Mouse (Mus musculus): ENCODE measurements around the gene Dcaf11. TPM values are rescaled to one million over a fixed set of nuclear protein-coding genes. Genes with fewer than 3 reads are reported as not detected.

Dcaf11 gene
- polyA plus RNA-seq, 1 experiment from 2014 or later: 66.5 TPM

GRCm38 (mm10) chr14:55557003-55557402, 2.8 kb upstream of the Dcaf11 start:
- Histone ChIP-seq H3K9ac (no peak overlapping the region), H3K27ac (no peak overlapping the region), H3K27me3 (no peaks in the 10 kb centered on the region), H3K4me3 (no peak overlapping the region), H3K4me2 (no peak overlapping the region), H3K4me1 (peaks cover 15% of the 10 kb centered on the region), H3K9me3 (no peaks in the 10 kb centered on the region), H3K36me3 (no peaks in the 10 kb centered on the region)
- no peak for ATAC-seq (ENCODE audit: insufficient number of reproducible peaks, insufficient read depth, low FRiP score, low TSS enrichment, low read depth)
- WGBS: 31% methylated on average over 5 of the region's 5 CpGs

- WGBS: 91% methylated on average over 3 of the region's 3 CpGs
Measured at GRCm38 (mm10) chr14:55557587-55557986, 2.2 kb upstream of the Dcaf11 start.

DNA sequence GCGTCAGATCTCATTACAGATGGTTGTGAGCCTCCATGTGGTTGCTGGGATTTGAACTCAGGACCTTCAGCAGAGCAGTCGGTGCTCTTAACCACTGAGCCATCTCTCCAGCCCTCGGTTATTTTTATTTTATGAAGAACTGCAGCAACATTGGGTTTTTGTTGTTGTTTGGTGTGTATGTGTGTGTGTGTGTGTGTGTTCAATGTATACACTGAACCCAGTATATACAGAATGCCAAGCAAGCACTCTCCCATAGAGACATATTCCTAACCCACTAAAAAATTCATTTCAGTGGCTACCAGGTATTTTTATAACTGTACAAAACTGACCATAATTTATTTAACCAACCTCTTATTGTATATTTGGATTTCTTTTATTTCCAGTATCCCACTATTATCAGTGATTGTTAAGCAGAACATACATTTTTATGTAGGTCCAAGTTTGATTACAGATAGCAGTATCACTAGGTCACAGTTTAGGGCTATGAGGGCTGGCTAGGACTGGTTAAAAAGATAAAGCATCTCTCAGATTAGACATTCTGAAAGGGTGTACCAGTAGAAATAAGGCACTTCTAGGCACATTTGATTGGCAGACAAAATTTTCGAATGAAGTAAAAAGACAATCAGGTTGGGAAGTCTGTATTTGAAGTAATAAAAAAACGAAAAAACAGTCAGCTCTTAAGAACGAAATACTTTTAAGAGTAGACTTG, 912 bp upstream of the Dcaf11 start:
- H3K36me3 ChIP-seq: peaks cover 7% of the 10 kb centered on the region
- 52% methylated on average over 6 of the region's 6 CpGs for WGBS
- H3K9me3 ChIP-seq: no peaks in the 10 kb centered on the region
- peak overlapping the region; percentile 70 for H3K4me3 ChIP-seq
- no peak for ATAC-seq (ENCODE audit: insufficient number of reproducible peaks, insufficient read depth, low FRiP score, low TSS enrichment, low read depth)
- no peak overlapping the region for H3K9ac ChIP-seq
- H3K27me3 ChIP-seq: no peaks in the 10 kb centered on the region
- H3K4me2 ChIP-seq: peak overlapping the region; percentile 80
- peaks cover 18% of the 10 kb centered on the region for H3K4me1 ChIP-seq
- no peak overlapping the region for H3K27ac ChIP-seq

More at GRCm38 (mm10) chr14:55557587-55557986, 2.2 kb upstream of the Dcaf11 start:
- Histone ChIP-seq H3K27ac (no peak overlapping the region), H3K9ac (no peak overlapping the region), H3K4me1 (peaks cover 18% of the 10 kb centered on the region), H3K36me3 (no peaks in the 10 kb centered on the region), H3K4me3 (no peak overlapping the region), H3K27me3 (no peaks in the 10 kb centered on the region), H3K9me3 (no peaks in the 10 kb centered on the region), H3K4me2 (no peak overlapping the region)
- no peak for ATAC-seq (ENCODE audit: insufficient number of reproducible peaks, insufficient read depth, low FRiP score, low TSS enrichment, low read depth)

DNA sequence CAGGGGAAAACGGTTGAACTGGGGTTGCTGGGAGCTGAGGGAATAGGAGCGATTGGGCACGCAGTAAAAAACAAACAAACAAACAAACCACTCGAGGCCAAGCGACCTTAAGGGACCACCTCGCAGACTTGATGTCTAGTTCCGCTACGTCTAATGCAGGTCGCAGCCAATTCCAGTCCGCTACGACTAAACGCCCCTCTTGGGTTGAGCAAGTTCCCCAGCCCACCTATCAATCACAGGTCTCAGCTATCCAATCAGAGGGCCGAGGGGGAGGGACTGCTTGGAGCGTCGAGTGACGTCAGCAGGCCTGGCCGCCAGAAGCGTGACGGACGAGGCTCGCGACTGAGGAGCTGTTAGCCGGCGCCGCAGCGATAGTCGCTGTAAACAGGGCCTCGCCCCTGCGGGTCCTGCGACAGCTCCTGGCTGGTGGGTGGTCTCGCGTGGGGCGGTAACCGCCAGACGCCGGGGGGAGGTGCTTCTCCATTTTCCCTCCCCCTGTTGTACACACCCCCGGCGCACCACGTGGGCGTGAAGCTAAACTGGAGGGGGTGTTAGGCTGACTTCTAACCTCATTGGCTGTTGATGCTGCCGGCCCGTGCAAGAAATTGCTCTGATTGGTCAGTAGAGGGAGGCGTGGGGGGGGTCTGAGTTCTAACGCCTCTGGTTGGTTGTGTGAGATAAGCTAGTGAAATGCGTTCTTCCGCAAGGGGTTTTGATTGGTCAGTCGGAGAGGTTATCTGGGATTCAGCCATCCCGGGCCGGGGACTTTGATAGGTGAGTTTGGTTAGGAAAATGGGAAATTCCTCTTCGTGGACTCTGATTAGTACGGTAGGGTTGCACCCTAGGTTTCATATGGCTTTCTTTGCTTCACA, 632 bp downstream of the Dcaf11 start, which contains the start of gene A730061H03Rik:
A730061H03Rik (minus strand) TSS at position 205 of the 872 bp plus-strand sequence.
- peaks cover 22% of the 10 kb centered on the region for H3K36me3 ChIP-seq
- peaks cover 18% of the 10 kb centered on the region for H3K4me1 ChIP-seq
- under 1% methylated on average over 51 of the region's 51 CpGs for WGBS
- peak within 1 kb of the TSS; percentile 97 for H3K27ac ChIP-seq
- peak within 1 kb of the TSS; percentile 70 for H3K4me3 ChIP-seq
- peak within 1 kb of the TSS; percentile 80 for H3K4me2 ChIP-seq
- peak; percentile 95 for ATAC-seq (ENCODE audit: insufficient number of reproducible peaks, insufficient read depth, low FRiP score, low TSS enrichment, low read depth)
- peak within 1 kb of the TSS; percentile 88 for H3K9ac ChIP-seq
- no peaks in the 10 kb centered on the region for H3K9me3 ChIP-seq
- no peaks in the 10 kb centered on the region for H3K27me3 ChIP-seq

GRCm38 (mm10) chr14:55561860-55562259, 2.1 kb downstream of the Dcaf11 start:
- Histone ChIP-seq H3K4me3 (peak overlapping the region; percentile 70; the same call in 1 of the 2 replicates), H3K9ac (peak overlapping the region; percentile 75; the same call in 1 of the 2 replicates), H3K27ac (no peak overlapping the region), H3K36me3 (peaks cover 36% of the 10 kb centered on the region), H3K27me3 (no peaks in the 10 kb centered on the region), H3K9me3 (no peaks in the 10 kb centered on the region), H3K4me1 (peaks cover 17% of the 10 kb centered on the region), H3K4me2 (peak overlapping the region; percentile 80)
- no peak for ATAC-seq (ENCODE audit: insufficient number of reproducible peaks, insufficient read depth, low FRiP score, low TSS enrichment, low read depth)
- 72% methylated on average over 10 of the region's 10 CpGs for WGBS

DNA sequence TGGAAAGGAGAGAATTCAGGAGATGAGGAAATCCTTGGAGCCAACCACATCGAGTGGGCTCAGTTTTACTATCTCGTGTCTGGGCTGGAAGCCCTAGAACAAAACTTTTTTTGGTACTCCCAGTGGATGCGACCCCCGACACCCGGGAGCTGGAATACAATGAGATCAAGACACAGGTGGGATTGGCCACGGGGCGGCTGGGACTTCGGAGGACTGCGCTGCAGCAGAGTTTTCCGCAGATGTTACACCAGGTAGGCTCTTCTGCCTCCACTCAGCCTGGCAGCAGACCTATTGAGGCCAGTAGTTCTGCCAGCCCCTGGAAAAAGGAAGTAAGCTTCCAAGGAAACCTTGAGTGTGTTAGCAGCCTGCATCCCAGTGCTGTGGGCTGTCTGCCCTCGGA, 3.4 kb downstream of the Dcaf11 start:
- 89% methylated on average over 11 of the region's 11 CpGs for WGBS
- H3K27me3 ChIP-seq: no peaks in the 10 kb centered on the region
- no peak overlapping the region for H3K4me2 ChIP-seq
- H3K4me1 ChIP-seq: peaks cover 13% of the 10 kb centered on the region
- no peak overlapping the region for H3K27ac ChIP-seq
- H3K9ac ChIP-seq: 0 out of 2 replicates have a peak overlapping the region, but pooled peaks have one; percentile 1
- no peaks in the 10 kb centered on the region for H3K9me3 ChIP-seq
- no peak overlapping the region for H3K4me3 ChIP-seq
- ATAC-seq (ENCODE audit: insufficient number of reproducible peaks, insufficient read depth, low FRiP score, low TSS enrichment, low read depth): no peak
- H3K36me3 ChIP-seq: peaks cover 50% of the 10 kb centered on the region

GRCm38 (mm10) chr14:55565748-55566147, 5.9 kb downstream of the Dcaf11 start:
- H3K27ac ChIP-seq: no peak overlapping the region
- H3K4me3 ChIP-seq: no peak overlapping the region
- peaks cover 13% of the 10 kb centered on the region for H3K4me1 ChIP-seq
- H3K9ac ChIP-seq: no peak overlapping the region
- no peaks in the 10 kb centered on the region for H3K9me3 ChIP-seq
- ATAC-seq (ENCODE audit: insufficient number of reproducible peaks, insufficient read depth, low FRiP score, low TSS enrichment, low read depth): no peak
- no peaks in the 10 kb centered on the region for H3K27me3 ChIP-seq
- peaks cover 68% of the 10 kb centered on the region for H3K36me3 ChIP-seq
- 88% methylated on average over 3 of the region's 3 CpGs for WGBS
- H3K4me2 ChIP-seq: no peak overlapping the region

DNA sequence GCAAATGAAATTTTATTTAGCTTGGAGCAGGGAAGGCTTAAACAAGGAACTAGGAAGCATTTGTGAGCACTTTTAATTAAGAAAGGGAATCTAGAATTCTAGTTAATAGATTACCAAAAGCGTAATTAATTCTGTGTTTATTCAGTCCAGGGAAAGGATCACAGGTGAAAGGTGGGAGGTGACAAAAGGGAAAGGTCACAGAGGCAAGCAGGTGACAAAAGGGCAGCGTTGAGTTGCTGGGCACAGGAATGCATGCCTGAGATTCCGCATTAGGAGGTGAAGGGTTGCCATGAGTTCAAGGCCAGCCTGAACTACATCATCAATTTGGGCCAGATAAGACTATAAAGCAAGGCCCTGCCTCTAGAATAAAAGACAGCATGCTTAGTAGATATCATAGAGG, 7.7 kb downstream of the Dcaf11 start:
- no peaks in the 10 kb centered on the region for H3K27me3 ChIP-seq
- H3K9ac ChIP-seq: no peak overlapping the region
- H3K36me3 ChIP-seq: peaks cover 71% of the 10 kb centered on the region
- H3K4me1 ChIP-seq: no peaks in the 10 kb centered on the region
- H3K4me2 ChIP-seq: no peak overlapping the region
- no peak overlapping the region for H3K4me3 ChIP-seq
- WGBS: 95% methylated on average over 3 of the region's 3 CpGs
- H3K27ac ChIP-seq: no peak overlapping the region
- no peak for ATAC-seq (ENCODE audit: insufficient number of reproducible peaks, insufficient read depth, low FRiP score, low TSS enrichment, low read depth)
- no peaks in the 10 kb centered on the region for H3K9me3 ChIP-seq

- Histone ChIP-seq H3K36me3 (peaks cover 47% of the 10 kb centered on the region), H3K9me3 (no peaks in the 10 kb centered on the region)
- WGBS: 91% methylated on average over 2 of the region's 2 CpGs
Measured at GRCm38 (mm10) chr14:55570588-55570987, 10.8 kb downstream of the Dcaf11 start.

DNA sequence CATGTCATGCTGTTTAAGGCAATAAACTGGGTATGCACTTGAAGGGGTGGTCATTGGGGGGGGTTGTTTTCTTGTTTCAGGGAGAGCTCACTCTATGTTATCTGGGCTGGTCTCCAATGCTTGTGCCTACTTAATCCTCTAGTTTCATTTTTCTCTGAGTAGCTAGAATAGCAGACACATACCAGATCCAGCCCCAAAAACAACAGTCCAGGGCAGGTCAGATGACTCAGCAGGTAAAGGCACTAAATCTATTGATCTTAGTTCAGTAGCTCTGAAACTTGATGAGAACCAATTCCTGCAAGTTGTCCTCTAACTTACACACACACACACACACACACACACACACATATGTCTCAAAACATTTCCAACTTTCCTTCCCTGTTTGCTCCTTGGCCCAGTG, 12.0 kb downstream of the Dcaf11 start:
- ATAC-seq (ENCODE audit: insufficient number of reproducible peaks, insufficient read depth, low FRiP score, low TSS enrichment, low read depth): no peak
- Histone ChIP-seq H3K9ac (no peak overlapping the region), H3K27me3 (no peaks in the 10 kb centered on the region), H3K36me3 (peaks cover 35% of the 10 kb centered on the region), H3K4me1 (0 out of 2 replicates have a peak, but pooled peaks cover 5% of the 10 kb centered on the region), H3K4me2 (no peak overlapping the region), H3K9me3 (no peaks in the 10 kb centered on the region), H3K27ac (no peak overlapping the region), H3K4me3 (no peak overlapping the region)

More at GRCm38 (mm10) chr14:55570588-55570987, 10.8 kb downstream of the Dcaf11 start:
- no peak overlapping the region for H3K4me3 ChIP-seq
- H3K9ac ChIP-seq: no peak overlapping the region
- no peak overlapping the region for H3K4me2 ChIP-seq
- ATAC-seq (ENCODE audit: insufficient number of reproducible peaks, insufficient read depth, low FRiP score, low TSS enrichment, low read depth): no peak
- H3K27ac ChIP-seq: no peak overlapping the region
- 0 out of 2 replicates have a peak, but pooled peaks cover 4% of the 10 kb centered on the region for H3K4me1 ChIP-seq
- H3K27me3 ChIP-seq: no peaks in the 10 kb centered on the region

GRCm38 (mm10) chr14:55575302-55575701, 15.5 kb downstream of the Dcaf11 start, which contains the start of gene Fitm1:
Gene Fitm1 (plus strand): TSS chr14:55575617.
- peaks cover 14% of the 10 kb centered on the region for H3K4me1 ChIP-seq
- no peaks in the 10 kb centered on the region for H3K27me3 ChIP-seq
- peaks cover 12% of the 10 kb centered on the region; the same call in 1 of the 2 replicates for H3K36me3 ChIP-seq
- H3K4me2 ChIP-seq: no peak within 1 kb of the TSS
- H3K9ac ChIP-seq: 0 out of 2 replicates have a peak within 1 kb of the TSS, but pooled peaks have one; percentile 32
- 77% methylated on average over 8 of the region's 8 CpGs for WGBS
- H3K4me3 ChIP-seq: no peak within 1 kb of the TSS
- ATAC-seq (ENCODE audit: insufficient number of reproducible peaks, insufficient read depth, low FRiP score, low TSS enrichment, low read depth): no peak
- H3K9me3 ChIP-seq: no peaks in the 10 kb centered on the region
- no peak within 1 kb of the TSS for H3K27ac ChIP-seq
